Mouse (Mus musculus) urinary bladder, postnatal 14 days (tissue): ENCODE measurements around the gene Tigit.

Experiments used
- DNase-seq: peaks from one replicate; pipeline ENCODE4 v3.0.0; 2021; ENCODE audit warnings: low spot score

Tigit gene

DNA sequence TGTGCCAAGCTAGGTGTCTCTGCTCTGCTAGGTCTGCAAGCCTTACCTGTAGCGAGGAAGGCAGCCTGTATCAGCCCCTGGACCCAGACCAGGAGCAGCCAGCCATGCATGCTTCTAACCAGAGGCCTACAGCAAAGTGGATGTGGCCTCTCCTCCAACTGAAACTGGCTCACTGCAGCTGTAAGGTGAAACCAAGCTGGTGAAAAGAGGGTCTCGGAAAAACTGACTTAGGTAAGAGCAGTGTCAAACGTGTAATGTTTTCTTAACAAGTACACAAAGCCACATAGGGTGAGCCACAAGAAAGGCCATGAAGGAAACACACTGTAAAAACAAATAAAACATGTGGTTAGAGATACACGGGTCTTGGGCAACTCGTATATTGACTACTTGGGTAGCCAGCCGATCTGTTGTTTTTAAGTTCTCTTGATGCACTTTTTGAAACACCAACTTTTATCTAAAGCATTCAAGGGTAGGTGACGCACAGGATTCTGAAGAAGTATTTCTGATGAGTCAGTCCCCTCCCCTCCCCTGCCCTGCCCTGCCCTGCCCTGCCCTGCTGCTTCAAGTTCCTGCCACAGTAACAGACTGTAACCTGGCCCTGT, at the start of gene Tigit:
TSS of gene Tigit (minus strand) at position 169 of the 602 bp plus-strand sequence.
- no peak for DNase-seq

DNA sequence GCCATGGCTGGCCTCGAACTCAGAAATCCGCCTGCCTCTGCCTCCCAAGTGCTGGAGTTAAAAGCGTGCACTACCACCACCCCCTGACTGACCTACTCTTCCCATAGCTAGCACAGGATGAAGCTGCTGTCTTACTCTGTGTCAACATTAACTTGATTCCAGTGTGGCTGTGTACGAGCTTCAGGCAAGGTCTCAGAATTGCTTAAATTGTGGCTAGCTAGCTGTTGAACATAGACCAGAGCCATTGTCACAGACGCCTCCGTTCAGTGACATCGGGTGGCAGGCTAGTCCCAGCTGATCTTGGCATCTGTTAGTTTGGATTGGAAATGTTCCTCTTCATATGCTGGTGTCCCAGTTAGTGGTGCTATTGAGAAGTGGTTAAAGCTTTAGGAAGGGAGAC, 47.4 kb upstream of the Tigit start:
- no peak for DNase-seq

DNA sequence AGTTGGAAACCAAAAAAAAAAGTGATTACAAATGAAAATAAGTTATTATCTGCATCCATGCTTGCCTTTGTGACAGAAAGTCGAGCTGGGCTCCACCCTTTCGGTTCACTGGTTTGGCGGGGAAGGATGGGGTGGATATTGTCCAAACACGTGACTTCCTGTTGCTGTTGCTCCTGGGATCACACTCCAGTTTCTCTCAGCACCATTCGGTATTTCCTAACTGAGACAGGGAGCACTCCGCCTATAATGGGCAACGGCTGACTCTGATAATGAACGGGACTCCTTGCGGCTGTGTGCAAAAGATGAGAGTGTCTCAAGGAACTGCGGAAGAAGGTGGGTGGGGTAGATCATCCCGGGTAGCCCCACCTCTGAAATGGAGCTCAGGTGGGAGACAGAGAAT, 46.7 kb upstream of the Tigit start:
- DNase-seq = no peak

DNA sequence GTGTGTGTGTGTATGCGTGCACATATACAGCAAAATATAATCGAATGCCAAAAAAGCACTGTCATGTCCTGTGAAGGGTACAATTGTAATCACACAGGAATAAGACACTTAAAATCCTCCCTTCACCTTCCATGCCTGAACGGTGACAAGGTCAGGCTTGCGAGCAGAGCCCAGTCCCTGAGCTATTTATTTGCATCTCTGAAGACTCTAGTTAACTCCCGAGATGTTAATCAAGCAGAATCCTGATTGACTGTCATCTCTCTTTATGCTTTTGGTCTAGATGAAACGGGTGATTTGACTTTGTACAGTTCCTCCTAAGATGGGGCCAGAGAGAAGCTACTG, 46.2 kb upstream of the Tigit start:
- DNase-seq = no peak

DNA sequence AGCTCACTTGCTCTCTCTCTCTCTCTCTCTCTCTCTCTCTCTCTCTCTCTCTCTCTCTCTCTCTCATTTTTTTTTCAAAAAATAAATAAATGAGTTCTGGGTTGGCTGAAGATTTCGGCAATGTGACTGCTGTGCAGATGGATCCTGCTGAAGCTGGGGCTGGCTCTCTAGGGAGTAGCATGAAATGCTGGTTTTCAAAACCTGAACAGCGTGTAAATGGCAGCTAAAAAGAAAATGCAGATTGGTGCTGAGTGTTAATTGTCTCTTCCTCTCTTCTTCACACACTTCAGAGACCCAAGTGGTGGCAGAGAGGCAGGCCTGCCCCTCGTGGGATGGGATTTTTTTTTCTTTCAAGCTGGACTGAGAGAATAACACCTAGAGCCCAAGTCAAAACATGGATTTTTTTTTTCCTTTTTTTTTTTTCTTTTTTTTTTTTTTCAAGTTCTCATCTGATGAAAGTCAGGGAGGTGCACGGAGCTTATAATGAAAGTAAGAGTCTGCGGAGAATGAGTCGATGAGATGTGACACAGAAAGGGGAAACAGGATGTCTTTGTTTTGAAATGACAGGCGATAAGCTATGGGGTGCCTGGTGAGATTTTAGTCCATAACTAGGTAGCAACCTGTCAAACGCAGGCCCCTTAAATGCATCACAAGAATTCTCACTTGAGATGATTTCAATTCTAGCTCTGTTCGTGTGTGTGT, 45.6 kb upstream of the Tigit start:
- DNase-seq = no peak

DNA sequence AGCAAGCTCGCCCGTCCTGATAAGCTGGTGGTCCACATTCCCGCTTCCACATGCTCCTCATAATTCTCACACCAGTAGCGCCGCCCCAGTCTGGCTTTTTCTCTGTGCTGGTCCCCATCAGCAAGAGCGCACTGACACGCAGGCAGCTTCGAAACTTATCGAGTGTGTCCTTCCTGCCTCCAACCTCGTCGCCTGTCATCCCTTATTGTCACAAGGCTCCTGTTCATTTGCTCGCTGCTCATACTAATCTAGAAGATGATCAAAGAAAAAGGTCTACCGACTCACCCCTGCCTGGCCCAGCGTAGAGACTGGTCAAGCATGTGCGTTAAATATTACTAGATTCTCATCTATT, 45.1 kb upstream of the Tigit start:
- no peak for DNase-seq

DNA sequence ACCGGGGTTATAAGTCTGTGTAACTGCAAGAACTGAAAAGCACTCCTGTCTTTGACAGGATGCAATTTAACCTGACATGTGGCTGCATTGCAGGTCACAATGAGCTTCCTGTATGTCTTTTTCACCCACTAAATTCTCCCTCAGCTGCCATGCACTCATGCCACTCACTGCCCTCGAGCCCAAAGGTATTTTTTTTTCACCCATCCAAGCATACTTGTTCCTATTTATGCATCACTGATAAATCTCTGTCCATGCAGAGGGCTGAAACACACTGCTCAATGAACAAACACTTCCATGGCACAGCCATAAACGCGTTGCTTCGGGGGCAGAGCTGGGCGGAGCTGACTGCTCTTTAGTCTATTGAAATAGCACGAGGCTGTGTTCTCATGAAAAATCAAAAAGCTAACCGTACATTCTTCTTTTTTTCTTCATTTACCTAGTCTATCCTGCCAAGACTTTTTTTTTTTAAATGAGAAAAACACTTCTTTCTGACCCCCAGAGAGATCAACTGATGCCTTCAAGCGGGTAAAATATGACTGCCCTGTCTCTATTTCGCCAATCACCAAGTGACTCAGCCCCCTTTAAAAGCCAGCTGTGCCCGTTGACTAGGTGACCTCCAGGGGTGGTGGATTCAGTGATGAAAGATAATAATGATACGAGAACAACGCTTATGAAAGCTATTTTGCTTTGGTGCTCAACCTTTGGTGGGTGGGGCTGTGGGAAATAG, 44.6 kb upstream of the Tigit start:
- DNase-seq = no peak

- no peak for DNase-seq
Measured at GRCm38 (mm10) chr16:43701765-43702504, 38.0 kb upstream of the Tigit start.

DNA sequence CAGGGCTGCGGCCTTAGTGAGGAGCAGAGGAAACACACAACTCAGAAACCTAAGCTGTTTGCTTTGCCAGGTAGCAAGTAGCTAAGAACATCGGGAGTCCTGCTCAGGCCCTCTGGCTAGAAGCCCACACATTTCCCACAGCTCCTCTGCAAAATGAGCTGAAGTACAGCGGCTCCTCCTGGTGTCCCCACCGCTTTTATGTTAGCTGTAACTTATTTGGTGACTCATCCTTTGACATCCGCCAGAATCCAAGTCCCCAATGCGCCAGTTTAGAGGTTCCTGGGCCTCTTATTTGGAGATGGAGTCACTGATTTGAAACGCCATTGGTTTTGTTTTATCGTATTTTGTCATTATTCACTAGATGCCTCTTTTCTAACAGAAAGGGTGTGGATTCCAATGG, 36.6 kb upstream of the Tigit start:
- no peak for DNase-seq

GRCm38 (mm10) chr16:43698735-43699649, 35.0 kb upstream of the Tigit start:
- no peak for DNase-seq

GRCm38 (mm10) chr16:43697772-43698171, 33.8 kb upstream of the Tigit start:
- no peak for DNase-seq

DNA sequence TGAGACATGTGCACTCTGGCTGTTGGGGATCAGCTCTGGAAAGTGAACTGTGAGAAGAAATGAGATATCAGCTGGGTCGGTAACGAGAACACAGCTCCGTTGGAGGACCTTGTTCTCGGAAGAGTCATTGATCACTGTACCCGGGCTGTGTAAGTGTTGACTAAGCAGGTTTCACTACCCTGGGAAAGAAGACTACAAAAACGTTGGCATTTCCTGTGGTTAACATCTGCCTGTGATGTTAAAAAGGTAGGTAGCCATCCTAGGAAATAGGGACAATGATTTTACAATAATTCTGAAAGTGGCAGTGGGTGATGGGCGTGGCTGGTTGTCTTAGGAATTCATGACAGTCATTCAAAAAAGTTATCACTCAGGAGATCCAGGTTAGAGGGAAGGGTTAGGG, 31.9 kb upstream of the Tigit start:
- no peak for DNase-seq

DNA sequence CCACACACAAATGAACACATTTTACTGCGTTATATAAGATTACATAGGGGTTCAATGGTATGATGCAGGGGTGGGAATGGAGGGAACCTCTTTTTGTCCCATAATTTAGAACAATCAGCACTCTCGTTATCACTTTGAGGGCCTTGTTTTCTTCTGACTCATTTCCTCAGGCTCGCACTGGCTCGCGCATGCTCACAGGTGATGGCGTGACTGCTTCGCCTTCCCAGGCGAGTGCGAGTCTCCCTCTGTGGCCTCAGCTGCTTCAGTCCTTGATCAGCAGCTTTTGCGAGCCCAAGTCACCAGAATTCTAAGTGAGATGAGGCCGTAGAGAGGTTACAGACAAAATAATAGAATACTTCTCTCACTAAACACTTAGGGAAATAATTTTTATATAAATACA, 30.2 kb upstream of the Tigit start:
- DNase-seq = no peak

DNA sequence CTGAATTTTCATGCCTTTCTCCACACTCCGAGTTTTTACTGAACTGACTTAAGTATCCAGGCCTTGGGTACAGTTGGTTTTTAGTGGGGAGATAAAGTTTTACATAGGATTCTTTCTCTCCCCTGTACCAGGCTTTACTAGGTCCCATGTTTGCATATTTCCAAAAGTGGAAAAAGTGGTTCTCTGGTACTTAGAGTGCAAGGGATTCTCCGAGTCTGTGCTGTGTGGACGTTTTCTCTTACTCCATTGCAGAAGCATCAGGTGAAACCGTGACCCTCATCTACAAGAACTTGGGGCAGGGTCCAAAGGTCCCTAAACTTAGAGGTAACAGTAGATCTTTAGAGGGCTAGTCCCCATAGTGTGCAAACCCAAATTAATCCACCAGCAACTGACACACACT, 28.7 kb upstream of the Tigit start:
- no peak for DNase-seq

- no peak for DNase-seq
Measured at GRCm38 (mm10) chr16:43691741-43692140, 27.8 kb upstream of the Tigit start.

- DNase-seq = no peak
Measured at GRCm38 (mm10) chr16:43690912-43691311, 27.0 kb upstream of the Tigit start.

DNA sequence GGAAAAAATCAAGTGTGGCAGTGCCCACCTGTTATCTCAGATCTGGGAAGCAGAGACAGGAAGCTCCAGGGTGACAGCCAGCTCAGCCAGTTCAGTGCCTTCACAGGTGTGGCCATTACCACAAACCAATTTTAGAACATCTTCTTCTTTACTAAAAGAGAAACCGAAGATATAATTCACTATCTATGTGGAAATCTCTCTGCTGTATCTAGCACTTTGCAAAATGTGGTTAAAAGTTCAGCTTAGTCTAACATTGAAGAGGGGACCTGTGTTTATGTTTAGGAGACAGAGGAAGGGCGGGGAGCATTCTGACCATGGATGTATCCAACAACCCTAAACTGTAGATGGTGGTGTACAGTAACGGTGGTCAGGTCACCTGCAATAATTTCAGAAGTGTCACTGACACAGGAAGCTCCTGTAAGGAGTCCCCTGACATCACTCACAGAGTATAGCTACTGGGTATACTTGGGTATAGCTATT, 26.3 kb upstream of the Tigit start:
- no peak for DNase-seq

DNA sequence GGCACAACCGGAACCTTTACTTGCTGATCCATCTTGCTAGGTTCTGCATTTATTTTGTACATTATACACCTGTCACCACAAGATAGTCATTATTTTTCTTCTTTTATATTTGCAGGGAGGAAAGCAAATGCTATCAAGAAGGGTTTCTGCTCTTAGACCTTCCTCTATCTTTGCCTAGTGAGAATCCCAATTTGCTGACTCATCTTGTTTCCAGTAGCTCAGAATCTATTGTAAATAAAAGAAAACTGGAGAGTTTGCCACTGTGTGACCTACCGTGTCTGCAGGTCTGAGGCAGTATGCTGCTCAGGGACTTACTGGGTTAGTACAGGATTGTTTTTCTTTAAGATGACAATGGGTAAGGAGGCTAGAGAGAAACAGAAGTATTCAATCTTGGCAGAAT, 24.0 kb upstream of the Tigit start:
- DNase-seq = no peak

DNA sequence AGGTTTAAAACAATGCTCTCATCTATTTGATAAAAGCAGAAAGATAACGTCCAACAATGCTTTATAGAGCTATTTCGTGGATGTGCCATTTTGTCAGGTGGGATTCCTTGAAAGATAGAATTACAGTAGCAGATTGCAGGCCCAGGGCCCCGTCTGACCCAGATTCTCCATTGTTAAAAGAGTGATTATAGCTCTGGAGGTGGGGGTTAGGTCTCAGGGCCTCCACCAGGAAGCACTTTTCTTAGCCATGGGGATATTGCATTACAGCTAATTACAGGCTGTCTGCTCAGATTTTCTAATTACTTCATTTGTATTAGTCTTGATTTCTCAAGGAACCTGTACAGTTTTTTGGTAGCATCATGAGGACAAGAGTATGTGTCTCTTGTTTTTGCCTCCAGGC, 10.5 kb upstream of the Tigit start:
- DNase-seq = no peak

DNA sequence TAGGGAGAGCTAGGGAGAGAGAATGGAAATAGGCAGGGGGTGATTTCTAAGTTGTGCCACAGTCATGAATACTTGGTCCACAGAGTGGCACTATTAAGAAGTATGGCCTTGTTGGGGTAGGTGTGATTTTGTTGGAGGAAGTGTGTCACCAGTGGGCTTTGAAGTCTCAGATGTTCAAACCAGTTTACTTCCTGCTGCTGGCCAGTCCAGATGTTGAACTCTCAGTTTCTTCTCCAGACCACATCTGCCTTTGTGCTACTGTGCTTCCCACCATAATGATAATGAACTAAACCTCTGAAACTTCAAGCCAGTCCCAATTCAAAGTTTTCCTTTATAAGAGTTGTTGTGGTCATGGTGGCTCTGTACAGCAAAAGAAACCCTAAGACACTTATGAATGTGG, 8.8 kb upstream of the Tigit start:
- no peak for DNase-seq

DNA sequence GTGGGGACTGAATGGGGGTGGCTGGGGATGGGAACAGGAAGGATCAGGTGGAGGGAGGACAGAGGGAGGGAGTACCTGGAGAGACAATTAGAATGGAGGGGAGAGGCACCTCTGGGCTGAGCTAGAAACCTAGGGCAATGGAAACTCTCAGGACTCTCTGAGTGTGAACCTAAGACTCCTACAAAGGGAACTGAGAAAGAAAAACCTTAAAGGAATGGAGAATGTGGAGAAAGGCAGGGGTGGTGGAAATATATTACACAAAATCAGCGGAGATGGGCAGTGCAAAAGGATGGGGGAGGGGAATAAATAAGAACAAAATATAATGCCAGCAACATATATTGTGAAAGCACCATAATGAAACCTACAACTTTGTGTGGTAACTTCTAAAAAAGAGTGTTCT, 8.0 kb upstream of the Tigit start:
- DNase-seq = no peak

DNA sequence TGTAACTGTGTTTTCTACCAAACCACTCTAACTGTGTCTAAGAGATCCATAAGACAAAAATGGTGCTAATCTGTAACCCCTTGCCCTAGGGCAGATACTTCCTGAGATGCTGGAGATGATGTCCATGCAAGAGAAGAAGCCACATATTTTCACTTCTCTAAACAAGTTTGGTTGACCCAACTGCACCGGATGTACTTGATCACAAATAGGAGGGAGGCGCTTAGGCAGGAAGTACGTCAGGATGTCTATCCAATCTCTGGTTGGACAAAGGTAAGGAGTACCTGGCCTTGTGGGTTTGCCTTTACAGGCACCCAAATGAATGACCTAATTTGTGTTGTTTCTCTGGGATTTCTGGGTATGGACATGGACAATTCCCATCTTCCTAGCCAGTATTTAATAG, 4.3 kb upstream of the Tigit start:
- DNase-seq = no peak
